11 mouse cellular contexts compared by ENCODE assay signal in genomic region chr10:40985350-40985749, GRCm38 (mm10).
DNase-seq lines count a peak whose midpoint lies in the region; ATAC-seq and TF ChIP-seq lines count a peak whose summit lies in the region.
"Had no signal": no experiment of that assay in that cellular context is flagged by ENCODE, and none has a peak within 500 bp of the region (broad histone marks: within the 10 kb centered on the region; RNA-seq: fewer than 3 reads in every experiment).

No protein-coding gene starts in this region.

- 0 out of 2 replicates have a peak, but pooled peaks have one; percentile 17 for TF ChIP-seq CTCF in lung, embryonic 14.5 days (IDR thresholded peaks at IDR 0.05; ENCODE audit: low read depth)
- no peak for TF ChIP-seq CTCF in heart, postnatal 0 days (IDR thresholded peaks at IDR 0.05; ENCODE audit: low read depth)
- no peak for TF ChIP-seq CTCF in midbrain, postnatal 0 days (IDR thresholded peaks at IDR 0.05)
- no peak for TF ChIP-seq CTCF in thymus, adult 2 months (IDR thresholded peaks at IDR 0.05; ENCODE audit: borderline replicate concordance, control insufficient read depth, extremely low read depth, insufficient read depth, low read length, poor library complexity)

- no peak overlapping the region for H3K9ac ChIP-seq in lung, embryonic 14.5 days
- H3K9ac ChIP-seq in heart, postnatal 0 days (replicated peaks; ENCODE audit: low read depth, low read length) = no peak overlapping the region
- no peak overlapping the region for H3K9ac ChIP-seq in midbrain, postnatal 0 days (replicated peaks; ENCODE audit: low read length, poor library complexity, severe bottlenecking)

- WGBS in lung, embryonic 14.5 days = 16% methylated on average over 11 of the region's 13 CpGs
- whole genome bisulfite sequencing in heart, postnatal 0 days = 7% methylated on average over 10 of the region's 13 CpGs
- WGBS in midbrain, postnatal 0 days = 8% methylated on average over 10 of the region's 13 CpGs
- WGBS in thymus, adult 2 months = 28% methylated on average over 11 of the region's 13 CpGs

- TF ChIP-seq EP300 in heart, postnatal 0 days (IDR thresholded peaks at IDR 0.05; ENCODE audit: low read depth) = no peak

- H3K27me3 ChIP-seq in lung, embryonic 14.5 days (ENCODE audit: insufficient read depth, low read length) = no peaks in the 10 kb centered on the region
- H3K27me3 ChIP-seq in heart, postnatal 0 days (ENCODE audit: control insufficient read depth, insufficient read depth, low read length) = no peaks in the 10 kb centered on the region
- H3K27me3 ChIP-seq in midbrain, postnatal 0 days (ENCODE audit: insufficient read depth, low read length) = no peaks in the 10 kb centered on the region
- H3K27me3 ChIP-seq in thymus, adult 2 months (ENCODE audit: control insufficient read depth, insufficient read depth, low read length) = no peaks in the 10 kb centered on the region

- no peaks in the 10 kb centered on the region for H3K9me3 ChIP-seq in lung, embryonic 14.5 days (ENCODE audit: low read depth, low read length)
- no peaks in the 10 kb centered on the region for H3K9me3 ChIP-seq in heart, postnatal 0 days (replicated peaks; ENCODE audit: control insufficient read depth, low read length)
- H3K9me3 ChIP-seq in midbrain, postnatal 0 days (ENCODE audit: low read length) = no peaks in the 10 kb centered on the region

- H3K4me1 ChIP-seq in lung, embryonic 14.5 days (ENCODE audit: insufficient read depth) = no peaks in the 10 kb centered on the region
- H3K4me1 ChIP-seq in heart, postnatal 0 days (ENCODE audit: control insufficient read depth, insufficient read depth) = no peaks in the 10 kb centered on the region
- H3K4me1 ChIP-seq in midbrain, postnatal 0 days (ENCODE audit: insufficient read depth, low read length) = no peaks in the 10 kb centered on the region
- no peaks in the 10 kb centered on the region for H3K4me1 ChIP-seq in thymus, adult 2 months (replicated peaks; ENCODE audit: control insufficient read depth, insufficient read depth, low read length)

- H3K4me3 ChIP-seq in lung, embryonic 14.5 days (ENCODE audit: low read depth, low read length) = no peak overlapping the region
- H3K4me3 ChIP-seq in heart, postnatal 0 days (ENCODE audit: low read depth, low read length) = no peak overlapping the region
- H3K4me3 ChIP-seq in midbrain, postnatal 0 days (ENCODE audit: low read depth, low read length) = no peak overlapping the region
- no peak overlapping the region for H3K4me3 ChIP-seq in thymus, adult 2 months (ENCODE audit: control insufficient read depth, insufficient read depth, low read length)
- H3K4me3 ChIP-seq: heart, adult 2 months had no signal

- no peak for TF ChIP-seq POLR2A in thymus, adult 2 months (IDR thresholded peaks at IDR 0.05; ENCODE audit: control insufficient read depth, extremely low read depth, insufficient read depth, low read length, poor library complexity)

- H3K4me2 ChIP-seq in lung, embryonic 14.5 days = peak overlapping the region; percentile 29; the same call in 1 of the 2 replicates
- peak overlapping the region; percentile 23; the same call in 1 of the 2 replicates for H3K4me2 ChIP-seq in heart, postnatal 0 days (ENCODE audit: low read depth, low read length)
- H3K4me2 ChIP-seq in midbrain, postnatal 0 days (ENCODE audit: low read depth, low read length, poor library complexity, severe bottlenecking) = peak overlapping the region; percentile 15

- ATAC-seq in lung, embryonic 14.5 days (ENCODE audit: insufficient read depth) = peak; percentile 62; the same call in 1 of the 2 replicates
- ATAC-seq in heart, postnatal 0 days (ENCODE audit: insufficient read depth, low read depth) = no peak
- ATAC-seq in midbrain, postnatal 0 days (ENCODE audit: low FRiP score) = peak; percentile 54; the same call in 1 of the 2 replicates
- ATAC-seq: CD4-positive, CD25-positive, alpha-beta regulatory T cell, adult 4 months had no signal

- DNase-seq in gastrocnemius, postnatal 10 days = peak; percentile 25
- no peak for DNase-seq in gastrocnemius, adult 8-10 months (ENCODE audit: low spot score in 2 of 2)
- peak; percentile 45 for DNase-seq in lung, embryonic 14.5 days
- no peak for DNase-seq in lung, postnatal 36 days
- peak; percentile 9 for DNase-seq in heart, postnatal 0 days (ENCODE audit: low spot score)
- peak; percentile 77 for DNase-seq in midbrain, postnatal 0 days (ENCODE audit: low spot score)
- DNase-seq in left cerebral cortex, adult 8-10 months (ENCODE audit: low spot score in 2 of 2) = no peak
- no peak for DNase-seq in thymus, adult 2 months
- DNase-seq: cerebellum, postnatal 36 days had no signal

- no peak overlapping the region for H3K27ac ChIP-seq in lung, embryonic 14.5 days (ENCODE audit: low read depth)
- no peak overlapping the region for H3K27ac ChIP-seq in heart, postnatal 0 days (ENCODE audit: low read depth)
- H3K27ac ChIP-seq in midbrain, postnatal 0 days (ENCODE audit: low read depth, low read length) = no peak overlapping the region
- no peak overlapping the region for H3K27ac ChIP-seq in thymus, adult 2 months (ENCODE audit: control insufficient read depth, insufficient read depth, low read length)
- H3K27ac ChIP-seq: heart, adult 2 months had no signal

- no peaks in the 10 kb centered on the region for H3K36me3 ChIP-seq in lung, embryonic 14.5 days (ENCODE audit: insufficient read depth)
- no peaks in the 10 kb centered on the region for H3K36me3 ChIP-seq in heart, postnatal 0 days (replicated peaks; ENCODE audit: control insufficient read depth, insufficient read depth, low read length)
- no peaks in the 10 kb centered on the region for H3K36me3 ChIP-seq in midbrain, postnatal 0 days (ENCODE audit: insufficient read depth, low read length)
- H3K36me3 ChIP-seq in thymus, adult 2 months (ENCODE audit: control insufficient read depth, insufficient read depth, low read length) = no peaks in the 10 kb centered on the region

Comparison
In these comparisons a context has a peak if more than half of its experiments do, and no peak if none do; other contexts are left out.
1. DNase-seq: peak in gastrocnemius, postnatal 10 days (single experiment), lung, embryonic 14.5 days (single experiment), heart, postnatal 0 days (single experiment) and midbrain, postnatal 0 days (single experiment); none in gastrocnemius, adult 8-10 months (0 of 2), lung, postnatal 36 days (single experiment), left cerebral cortex, adult 8-10 months (0 of 2) and thymus, adult 2 months (single experiment).
2. Peak in every context shown above with its lines, with median percentiles within 50 percentile points of each other: H3K4me2 ChIP-seq.